Mouse (Mus musculus): ENCODE measurements around the gene Ebf1.

Ebf1 gene

GRCm38 (mm10) chr11:44894798-44895197, 277.7 kb downstream of the Ebf1 start:
- no peak for DNase-seq (ENCODE audit: low spot score in 2 of 2)

GRCm38 (mm10) chr11:44895893-44896292, 278.8 kb downstream of the Ebf1 start:
- DNase-seq (ENCODE audit: low spot score in 2 of 2), result no peak

- no peak for DNase-seq (ENCODE audit: low spot score in 2 of 2)
These were observed 280.1 kb downstream of the Ebf1 start for GRCm38 (mm10) chr11:44897140-44897665.

GRCm38 (mm10) chr11:44899554-44899953, 282.4 kb downstream of the Ebf1 start:
- DNase-seq (ENCODE audit: low spot score in 2 of 2), result no peak

GRCm38 (mm10) chr11:44899965-44900364, 282.8 kb downstream of the Ebf1 start:
- DNase-seq (ENCODE audit: low spot score in 2 of 2), result no peak

- DNase-seq (ENCODE audit: low spot score in 2 of 2), result no peak
These were observed 283.4 kb downstream of the Ebf1 start for GRCm38 (mm10) chr11:44900496-44900895.

GRCm38 (mm10) chr11:44901715-44902114, 284.6 kb downstream of the Ebf1 start:
- no peak for DNase-seq (ENCODE audit: low spot score in 2 of 2)

- no peak for DNase-seq (ENCODE audit: low spot score in 2 of 2)
These were observed 285.0 kb downstream of the Ebf1 start for GRCm38 (mm10) chr11:44902165-44902564.

- DNase-seq (ENCODE audit: low spot score in 2 of 2), result no peak
These were observed 287.0 kb downstream of the Ebf1 start for GRCm38 (mm10) chr11:44904121-44904520.

GRCm38 (mm10) chr11:44906456-44906855, 289.3 kb downstream of the Ebf1 start:
- no peak for DNase-seq (ENCODE audit: low spot score in 2 of 2)

GRCm38 (mm10) chr11:44911765-44912164, 294.6 kb downstream of the Ebf1 start:
- no peak for DNase-seq (ENCODE audit: low spot score in 2 of 2)

- DNase-seq (ENCODE audit: low spot score in 2 of 2), result no peak
These were observed 296.7 kb downstream of the Ebf1 start for GRCm38 (mm10) chr11:44913806-44914205.

GRCm38 (mm10) chr11:44917059-44917458, 299.9 kb downstream of the Ebf1 start:
- no peak for DNase-seq (ENCODE audit: low spot score in 2 of 2)

- peak in 1 of 2 experiments; percentile 24 for DNase-seq (ENCODE audit: low spot score in 2 of 2)
These were observed 306.0 kb downstream of the Ebf1 start for GRCm38 (mm10) chr11:44923138-44923537.

GRCm38 (mm10) chr11:44923868-44924508, 306.9 kb downstream of the Ebf1 start:
- DNase-seq (ENCODE audit: low spot score in 2 of 2), result no peak

GRCm38 (mm10) chr11:44924896-44925295, 307.8 kb downstream of the Ebf1 start:
- no peak for DNase-seq (ENCODE audit: low spot score in 2 of 2)

- no peak for DNase-seq (ENCODE audit: low spot score in 2 of 2)
These were observed 308.8 kb downstream of the Ebf1 start for GRCm38 (mm10) chr11:44925806-44926525.

- DNase-seq (ENCODE audit: low spot score in 2 of 2), result no peak
These were observed 311.3 kb downstream of the Ebf1 start for GRCm38 (mm10) chr11:44928403-44928802.

GRCm38 (mm10) chr11:44932942-44933483, 315.9 kb downstream of the Ebf1 start:
- DNase-seq (ENCODE audit: low spot score in 2 of 2), result no peak

- no peak for DNase-seq (ENCODE audit: low spot score in 2 of 2)
These were observed 326.7 kb downstream of the Ebf1 start for GRCm38 (mm10) chr11:44943781-44944180.

GRCm38 (mm10) chr11:44944401-44944800, 327.3 kb downstream of the Ebf1 start:
- no peak for DNase-seq (ENCODE audit: low spot score in 2 of 2)

- DNase-seq (ENCODE audit: low spot score in 2 of 2), result no peak
These were observed 329.5 kb downstream of the Ebf1 start for GRCm38 (mm10) chr11:44946618-44947017.

GRCm38 (mm10) chr11:44948541-44948940, 331.4 kb downstream of the Ebf1 start:
- no peak for DNase-seq (ENCODE audit: low spot score in 2 of 2)
